8 mouse cellular contexts compared by ENCODE assay signal in the genomic region with DNA sequence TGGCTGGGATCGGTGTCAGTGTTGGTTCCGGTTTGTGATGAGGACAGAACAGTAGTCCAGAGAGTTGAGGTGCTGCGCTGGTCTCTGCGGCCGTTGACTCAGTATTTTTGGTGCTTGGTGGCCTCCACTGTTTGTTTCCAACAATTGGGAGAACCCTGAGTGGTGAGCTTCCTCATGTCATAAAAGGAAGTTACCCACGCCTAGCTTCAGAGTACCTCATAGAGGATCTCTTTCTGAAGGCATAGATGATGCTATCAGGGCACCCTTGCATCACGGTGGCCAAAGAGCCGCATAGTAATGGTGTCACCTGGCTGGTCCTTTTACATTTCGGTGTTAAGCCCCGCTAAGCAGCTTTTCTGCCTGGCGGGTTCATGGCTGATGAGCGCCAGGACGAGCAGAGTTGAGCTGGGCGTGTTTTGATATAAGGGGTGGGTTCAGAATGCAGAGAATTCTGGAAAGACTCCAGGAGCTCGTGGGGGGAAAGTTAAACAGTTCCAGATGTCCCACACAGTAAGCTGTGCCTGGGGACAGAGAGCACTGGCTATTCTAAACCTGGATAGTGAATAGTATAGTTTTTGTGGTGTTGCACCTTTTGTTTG. TPM values are rescaled to one million over a fixed set of nuclear protein-coding genes. Genes with fewer than 3 reads are reported as not detected.
A peak's percentile ranks its signal among the peaks of the same experiment; 100 is the strongest.
DNase-seq lines count a peak whose midpoint lies in the region; ATAC-seq and TF ChIP-seq lines count a peak whose summit lies in the region.

No protein-coding gene starts in this region.

- no peak overlapping the region for H3K4me3 ChIP-seq in liver, postnatal 0 days (ENCODE audit: low read depth, low read length)
- no peak overlapping the region for H3K4me3 ChIP-seq in liver, embryonic 12.5 days
- H3K4me3 ChIP-seq in intestine, embryonic 16.5 days (ENCODE audit: low read length), result peak overlapping the region; percentile 24; the same call in 1 of the 2 replicates
- no peak overlapping the region for H3K4me3 ChIP-seq in left cerebral cortex, adult 2 months

- no peaks in the 10 kb centered on the region for H3K27me3 ChIP-seq in liver, postnatal 0 days (ENCODE audit: insufficient read depth, low read length)
- H3K27me3 ChIP-seq in liver, embryonic 12.5 days (replicated peaks), result no peaks in the 10 kb centered on the region
- H3K27me3 ChIP-seq in intestine, embryonic 16.5 days (replicated peaks; ENCODE audit: control insufficient read depth, insufficient read depth, low read length), result no peaks in the 10 kb centered on the region

- TF ChIP-seq EP300 in liver, postnatal 0 days (IDR thresholded peaks at IDR 0.05; ENCODE audit: low read depth), result no peak

- 57% methylated on average over 15 of the region's 15 CpGs for WGBS in liver, postnatal 0 days (ENCODE audit: insufficient replicate concordance)
- 55% methylated on average over 15 of the region's 15 CpGs for WGBS in liver, embryonic 12.5 days (ENCODE audit: insufficient replicate concordance)
- 49% methylated on average over 15 of the region's 15 CpGs for WGBS in intestine, embryonic 16.5 days

- H3K27ac ChIP-seq in liver, postnatal 0 days (ENCODE audit: low read depth), result no peak overlapping the region
- H3K27ac ChIP-seq in liver, embryonic 12.5 days, result no peak overlapping the region
- peak overlapping the region; percentile 59 for H3K27ac ChIP-seq in intestine, embryonic 16.5 days (ENCODE audit: low read length)
- no peak overlapping the region for H3K27ac ChIP-seq in left cerebral cortex, adult 2 months

- intact Hi-C loops in left cerebral cortex, adult 2 months (cut with DNase I), result no loop called here

- H3K4me1 ChIP-seq in liver, postnatal 0 days (ENCODE audit: insufficient read depth), result 0 out of 2 replicates have a peak, but pooled peaks cover 3% of the 10 kb centered on the region
- H3K4me1 ChIP-seq in liver, embryonic 12.5 days, result peaks cover 9% of the 10 kb centered on the region; the same call in 1 of the 2 replicates
- H3K4me1 ChIP-seq in intestine, embryonic 16.5 days (ENCODE audit: control insufficient read depth, insufficient read depth, low read length), result peaks cover 10% of the 10 kb centered on the region; the same call in 1 of the 2 replicates

- ATAC-seq in liver, postnatal 0 days, result no peak
- no peak for ATAC-seq in liver, embryonic 12.5 days
- ATAC-seq in intestine, embryonic 16.5 days, result peak; percentile 31; the same call in 1 of the 2 replicates

- H3K9me3 ChIP-seq in liver, postnatal 0 days (ENCODE audit: low read length), result no peaks in the 10 kb centered on the region
- H3K9me3 ChIP-seq in liver, embryonic 12.5 days (replicated peaks), result no peaks in the 10 kb centered on the region
- no peaks in the 10 kb centered on the region for H3K9me3 ChIP-seq in intestine, embryonic 16.5 days (ENCODE audit: control insufficient read depth, low read length)

- TF ChIP-seq CTCF in liver, postnatal 0 days (IDR thresholded peaks at IDR 0.05; ENCODE audit: low read depth), result no peak
- TF ChIP-seq CTCF in left cerebral cortex, adult 2 months (IDR thresholded peaks at IDR 0.05), result no peak

- H3K4me2 ChIP-seq in liver, postnatal 0 days (ENCODE audit: low read depth, low read length), result peak overlapping the region; percentile 6; the same call in 1 of the 2 replicates
- no peak overlapping the region for H3K4me2 ChIP-seq in liver, embryonic 12.5 days
- peak overlapping the region; percentile 26; the same call in 1 of the 2 replicates for H3K4me2 ChIP-seq in intestine, embryonic 16.5 days (ENCODE audit: low read depth, low read length)

- H3K36me3 ChIP-seq in liver, postnatal 0 days (replicated peaks; ENCODE audit: insufficient read depth, low read length), result no peaks in the 10 kb centered on the region
- H3K36me3 ChIP-seq in liver, embryonic 12.5 days, result no peaks in the 10 kb centered on the region
- H3K36me3 ChIP-seq in intestine, embryonic 16.5 days (ENCODE audit: control insufficient read depth, insufficient read depth, low read length), result no peaks in the 10 kb centered on the region

- no peak overlapping the region for H3K9ac ChIP-seq in liver, postnatal 0 days (replicated peaks)
- no peak overlapping the region for H3K9ac ChIP-seq in liver, embryonic 12.5 days
- H3K9ac ChIP-seq in intestine, embryonic 16.5 days (ENCODE audit: low read depth, low read length), result peak overlapping the region; percentile 39

- DNase-seq in liver, postnatal 0 days, result no peak
- DNase-seq in heart, adult 11 months, result peak; percentile 96
- peak; percentile 53 for DNase-seq in lung, postnatal 14 days
- no peak for DNase-seq in layer of hippocampus, adult 9-10 months (ENCODE audit: low spot score)
- DNase-seq in spleen, adult 18-20 months, result no peak
- DNase-seq in left cerebral cortex, adult 2 months (ENCODE audit: extremely low spot score in 1 of 2, low spot score in 2 of 2), result no peak

RNA-seq across cellular contexts. Expression of a gene that starts 48.9 kb away (rescaled TPM):
- 3.1 TPM in 2 replicates for polyA plus RNA-seq in liver, postnatal 0 days (2015; fragmentation: Nextera tagmentation; extraction: Ambion mirVana)
- polyA plus RNA-seq in liver, embryonic 12.5 days (2016; fragmentation: Nextera tagmentation; extraction: Ambion mirVana), result 7.4 and 7.5 TPM in 2 replicates
- 10.8 and 10.9 TPM in 2 replicates for polyA plus RNA-seq in intestine, embryonic 16.5 days (2015; fragmentation: Nextera tagmentation; extraction: Ambion mirVana)
- total RNA-seq in left cerebral cortex, adult 2 months (2021), result 10 to 100 TPM in 1 of 2 experiments, 1 to 10 TPM in 1; 9.8 to 12.2 TPM

Comparison
In these comparisons a context has a peak if more than half of its experiments do, and no peak if none do; other contexts are left out.
1. DNase-seq: peak in heart, adult 11 months (single experiment) and lung, postnatal 14 days (single experiment); none in liver, postnatal 0 days (single experiment), layer of hippocampus, adult 9-10 months (single experiment), spleen, adult 18-20 months (0 of 2) and left cerebral cortex, adult 2 months (0 of 2).